Mouse (Mus musculus) monocyte, adult 5-6 weeks (primary cell): Measurements from ENCODE around the gene Ets2. TPM values are rescaled to one million over a fixed set of nuclear protein-coding genes. Genes with fewer than 3 reads are reported as not detected.

Source experiments
- ATAC-seq: fragments of 153-309, 156-312 bp; replicated peaks from 2 replicates; pipeline ENCODE4 v1.8.0; 2017; ENCODE audit warnings: mild to moderate bottlenecking; ENCODE audit not compliant: low TSS enrichment, insufficient number of reproducible peaks, severe bottlenecking, poor library complexity, low FRiP score
- total RNA-seq: library from RNA; stranded (forward); fragments of 200-1000, 200-491, 200-594 nt; gene quantifications from 3 replicates; pipeline ENCODE4 v1.2.3, GENCODE M21; 2017

Ets2 gene
- 51.5 to 79.9 TPM (median 76.7 TPM) in 3 replicates for total RNA-seq

- peak; percentile 80 for ATAC-seq
These were observed at the start of gene Ets2 for GRCm38 (mm10) chr16:95701802-95702561. Gene Ets2, plus strand, starts transcription at chr16:95702075.

- ATAC-seq, result no peak
These were observed 47.7 kb upstream of the Ets2 start for GRCm38 (mm10) chr16:95654204-95654611.

GRCm38 (mm10) chr16:95656535-95656934 is 45.3 kb upstream of the Ets2 start:
- peak; percentile 45 for ATAC-seq

- ATAC-seq, result no peak
These were observed 44.7 kb upstream of the Ets2 start for GRCm38 (mm10) chr16:95657187-95657586.

GRCm38 (mm10) chr16:95657756-95658155 is 44.1 kb upstream of the Ets2 start:
- ATAC-seq, result no peak

- peak; percentile 75 for ATAC-seq
These were observed 42.9 kb upstream of the Ets2 start for GRCm38 (mm10) chr16:95658836-95659430.

- no peak for ATAC-seq
These were observed 42.4 kb upstream of the Ets2 start for GRCm38 (mm10) chr16:95659461-95659860.

GRCm38 (mm10) chr16:95660909-95661308 is 41.0 kb upstream of the Ets2 start:
- no peak for ATAC-seq

GRCm38 (mm10) chr16:95665472-95666131 is 36.3 kb upstream of the Ets2 start:
- ATAC-seq, result no peak

- ATAC-seq, result no peak
These were observed 35.6 kb upstream of the Ets2 start for GRCm38 (mm10) chr16:95666288-95666687.

- no peak for ATAC-seq
These were observed 34.3 kb upstream of the Ets2 start for GRCm38 (mm10) chr16:95667395-95668150.

GRCm38 (mm10) chr16:95668151-95668993 is 33.5 kb upstream of the Ets2 start:
- ATAC-seq, result no peak

GRCm38 (mm10) chr16:95674452-95674921 is 27.4 kb upstream of the Ets2 start:
- ATAC-seq, result peak; percentile 36; the same call in 1 of the 2 replicates

GRCm38 (mm10) chr16:95675212-95675611 is 26.7 kb upstream of the Ets2 start:
- no peak for ATAC-seq

GRCm38 (mm10) chr16:95676668-95677067 is 25.2 kb upstream of the Ets2 start:
- no peak for ATAC-seq

GRCm38 (mm10) chr16:95682431-95682892 is 19.4 kb upstream of the Ets2 start:
- no peak for ATAC-seq

GRCm38 (mm10) chr16:95685807-95686206 is 16.1 kb upstream of the Ets2 start:
- no peak for ATAC-seq

GRCm38 (mm10) chr16:95686246-95686645 is 15.6 kb upstream of the Ets2 start:
- ATAC-seq, result no peak
